Mouse (Mus musculus) forelimb bud, embryonic 11.5 days (tissue): ENCODE measurements around the gene Sorcs2.

Experiments
- DNase-seq: peaks from one replicate; pipeline ENCODE4 v3.0.0-alpha.2; 2012; ENCODE audit warnings: low read depth, low spot score

The Sorcs2 gene

GRCm38 (mm10) chr5:36006586-36006985 lies 391.4 kb downstream of the Sorcs2 start:
- no peak for DNase-seq

DNA sequence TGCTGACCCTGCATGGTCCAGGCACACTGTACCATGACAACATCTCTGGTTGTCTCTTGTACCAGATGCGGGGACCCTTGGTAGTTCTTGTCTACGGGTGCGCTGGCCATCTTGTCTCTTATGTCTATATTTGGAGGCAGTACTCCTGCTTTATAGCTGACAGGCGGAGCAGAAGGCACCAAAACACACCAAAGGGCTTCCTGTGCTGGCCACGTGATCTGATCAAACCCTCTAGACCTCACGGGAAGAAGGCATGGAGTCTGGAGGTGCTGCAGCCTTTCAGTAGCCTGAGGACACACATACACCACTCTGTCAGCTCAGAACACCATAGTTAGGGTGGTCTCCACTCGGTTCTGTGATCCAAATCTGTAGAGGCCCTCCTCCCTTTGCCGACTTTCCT lies 391.8 kb downstream of the Sorcs2 start:
- no peak for DNase-seq

DNA sequence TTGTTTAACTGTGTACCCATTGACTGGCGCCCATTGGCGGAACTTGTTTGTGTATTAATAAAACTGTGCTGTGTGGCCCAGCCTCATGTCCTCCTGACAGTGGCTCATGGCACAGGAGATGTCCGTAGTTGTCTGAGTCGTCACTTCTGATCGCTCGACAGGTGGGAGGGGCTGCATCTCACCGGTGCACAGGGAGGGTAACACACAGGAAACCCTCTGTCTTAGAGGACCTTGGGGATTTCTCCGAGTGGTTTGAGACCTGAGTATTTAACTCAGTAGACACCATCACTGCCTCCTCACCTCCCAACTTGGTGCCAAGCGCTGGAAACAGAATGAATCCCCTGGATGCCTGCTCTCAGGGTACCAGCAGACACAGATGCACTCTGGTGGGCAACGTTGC lies 394.1 kb downstream of the Sorcs2 start:
- no peak for DNase-seq

- DNase-seq, result no peak
These were observed 407.8 kb downstream of the Sorcs2 start for GRCm38 (mm10) chr5:35989986-35990735.

- no peak for DNase-seq
These were observed 408.4 kb downstream of the Sorcs2 start for GRCm38 (mm10) chr5:35989506-35989905.

GRCm38 (mm10) chr5:35988085-35988484 lies 409.9 kb downstream of the Sorcs2 start:
- no peak for DNase-seq

- DNase-seq, result no peak
These were observed 412.3 kb downstream of the Sorcs2 start for GRCm38 (mm10) chr5:35985611-35986010.

DNA sequence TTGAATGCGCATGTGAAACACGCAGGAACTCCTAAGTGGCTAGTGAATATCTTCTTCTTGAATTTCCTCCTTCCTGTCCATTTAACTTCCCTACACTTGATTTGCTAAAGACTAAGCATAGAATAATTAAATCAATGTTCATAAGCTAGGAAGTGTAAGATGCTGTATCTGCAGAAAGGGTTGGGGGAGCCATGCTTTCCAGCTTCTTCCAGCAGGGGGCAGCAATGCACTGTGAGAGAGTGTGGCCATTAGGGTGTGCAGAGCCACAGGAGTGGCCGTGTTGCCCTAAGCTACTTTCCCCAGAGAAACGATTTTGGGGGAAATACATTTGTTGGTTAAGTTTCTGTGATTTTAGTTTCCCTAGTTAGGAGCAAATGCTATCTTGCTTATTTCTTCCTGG lies 416.0 kb downstream of the Sorcs2 start:
- DNase-seq, result peak; percentile 73

DNA sequence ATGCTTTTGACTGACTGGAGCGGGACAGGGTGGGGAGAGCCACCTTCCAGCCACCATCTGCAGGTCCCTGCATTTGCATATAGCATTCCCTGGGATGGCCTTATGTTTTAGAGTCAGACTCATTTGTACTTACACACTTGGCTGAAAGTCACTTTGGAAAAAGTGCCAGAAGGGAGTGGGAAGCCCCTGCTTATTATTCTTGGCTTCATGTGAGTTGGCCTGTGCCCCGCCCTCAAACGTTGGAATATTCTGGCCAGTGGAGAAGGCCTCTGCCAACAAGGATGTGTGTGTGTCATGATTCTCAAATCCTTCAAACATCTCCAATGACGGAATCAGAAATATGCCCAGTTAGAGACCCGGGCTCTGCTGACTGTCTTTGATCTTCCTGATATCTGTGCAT lies 416.6 kb downstream of the Sorcs2 start:
- DNase-seq, result no peak

DNA sequence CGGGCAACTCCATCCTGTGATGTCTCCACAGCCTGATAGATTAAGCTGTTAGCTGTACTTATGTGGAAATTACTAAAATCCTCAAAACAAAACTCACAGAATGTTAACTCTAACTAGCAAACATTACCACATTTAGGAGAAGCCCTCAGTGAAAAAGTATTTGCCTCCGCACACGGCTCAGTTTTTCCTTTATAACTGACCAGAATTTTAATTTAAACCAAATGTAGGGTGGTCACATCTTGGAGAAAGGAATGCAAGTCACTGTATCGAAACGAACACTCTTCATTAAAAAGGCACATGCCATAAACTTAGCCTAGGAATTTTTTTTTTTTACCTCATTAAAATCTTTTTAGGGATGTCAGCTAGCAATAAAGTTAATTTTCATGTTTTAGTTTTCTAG lies 417.4 kb downstream of the Sorcs2 start:
- no peak for DNase-seq

- peak; percentile 63 for DNase-seq
These were observed 422.3 kb downstream of the Sorcs2 start for GRCm38 (mm10) chr5:35975681-35976080.

- DNase-seq, result no peak
These were observed 423.7 kb downstream of the Sorcs2 start for GRCm38 (mm10) chr5:35974265-35974664.

- DNase-seq, result no peak
These were observed 424.1 kb downstream of the Sorcs2 start for GRCm38 (mm10) chr5:35973800-35974199.

- no peak for DNase-seq
These were observed 425.2 kb downstream of the Sorcs2 start for GRCm38 (mm10) chr5:35972739-35973138.

- peak; percentile 71 for DNase-seq
These were observed 425.9 kb downstream of the Sorcs2 start for GRCm38 (mm10) chr5:35971841-35972578.

- no peak for DNase-seq
These were observed 427.4 kb downstream of the Sorcs2 start for GRCm38 (mm10) chr5:35970380-35971105.

GRCm38 (mm10) chr5:35969857-35970256 lies 428.1 kb downstream of the Sorcs2 start:
- DNase-seq, result no peak
